Mouse (Mus musculus) ES-Bruce4 (cell line): ENCODE data around the gene Mgll. TPM values are rescaled to one million over a fixed set of nuclear protein-coding genes. Genes with fewer than 3 reads are reported as not detected.

Experiments
- H3K27ac ChIP-seq: 2 replicates; pipeline ENCODE4 v1.5.1; 2012; ENCODE audit warnings: low read length, inconsistent platforms; ENCODE audit not compliant: insufficient read depth
- H3K27me3 ChIP-seq: 2 replicates; pipeline ENCODE4 v1.6.1; 2012; ENCODE audit warnings: mild to moderate bottlenecking, low read length, inconsistent platforms; ENCODE audit not compliant: control insufficient read depth, poor library complexity, insufficient read depth, severe bottlenecking
- H3K36me3 ChIP-seq: 2 replicates; pipeline ENCODE4 v1.6.1; 2012; ENCODE audit warnings: inconsistent platforms, mild to moderate bottlenecking, low read length, moderate library complexity; ENCODE audit not compliant: control insufficient read depth, poor library complexity, insufficient read depth, severe bottlenecking
- H3K4me1 ChIP-seq: one replicate; pipeline ENCODE4 v1.8.1; 2011; ENCODE audit warnings: low read length; ENCODE audit not compliant: control insufficient read depth, insufficient read depth
- H3K4me3 ChIP-seq: 2 replicates; pipeline ENCODE4 v1.5.1; 2011; ENCODE audit warnings: low read depth, mild to moderate bottlenecking, low read length
- H3K9ac ChIP-seq: 2 replicates; pipeline ENCODE4 v1.6.1; 2012; ENCODE audit warnings: low read depth, mild to moderate bottlenecking, inconsistent platforms; ENCODE audit not compliant: poor library complexity, severe bottlenecking
- H3K9me3 ChIP-seq: replicated peaks from 2 replicates; pipeline ENCODE4 v1.6.1; 2012; ENCODE audit warnings: mild to moderate bottlenecking, low read length, inconsistent platforms; ENCODE audit not compliant: control insufficient read depth, poor library complexity, insufficient read depth, severe bottlenecking
- CTCF ChIP-seq: IDR thresholded peaks from one replicate; pipeline ENCODE4 v1.8.1; 2011; ENCODE audit warnings: low read depth, low read length
- EP300 ChIP-seq: IDR thresholded peaks from 2 replicates; pipeline ENCODE4 v1.6.1; 2011; ENCODE audit warnings: low read depth, low read length; ENCODE audit not compliant: insufficient read depth
- POLR2A ChIP-seq: IDR thresholded peaks from one replicate; pipeline ENCODE4 v1.8.1; 2011; ENCODE audit warnings: low read length; ENCODE audit not compliant: insufficient read depth
- polyA plus RNA-seq: library from polyadenylated mRNA; stranded (reverse); fragments of >200 nt; gene quantifications from 2 replicates; pipeline ENCODE4 v1.2.4, GENCODE M21; 2011; ENCODE audit warnings: low read depth; ENCODE audit not compliant: missing spikeins, insufficient read depth, insufficient read length

The Mgll gene
- polyA plus RNA-seq, 1 experiment = 3.4 TPM

DNA sequence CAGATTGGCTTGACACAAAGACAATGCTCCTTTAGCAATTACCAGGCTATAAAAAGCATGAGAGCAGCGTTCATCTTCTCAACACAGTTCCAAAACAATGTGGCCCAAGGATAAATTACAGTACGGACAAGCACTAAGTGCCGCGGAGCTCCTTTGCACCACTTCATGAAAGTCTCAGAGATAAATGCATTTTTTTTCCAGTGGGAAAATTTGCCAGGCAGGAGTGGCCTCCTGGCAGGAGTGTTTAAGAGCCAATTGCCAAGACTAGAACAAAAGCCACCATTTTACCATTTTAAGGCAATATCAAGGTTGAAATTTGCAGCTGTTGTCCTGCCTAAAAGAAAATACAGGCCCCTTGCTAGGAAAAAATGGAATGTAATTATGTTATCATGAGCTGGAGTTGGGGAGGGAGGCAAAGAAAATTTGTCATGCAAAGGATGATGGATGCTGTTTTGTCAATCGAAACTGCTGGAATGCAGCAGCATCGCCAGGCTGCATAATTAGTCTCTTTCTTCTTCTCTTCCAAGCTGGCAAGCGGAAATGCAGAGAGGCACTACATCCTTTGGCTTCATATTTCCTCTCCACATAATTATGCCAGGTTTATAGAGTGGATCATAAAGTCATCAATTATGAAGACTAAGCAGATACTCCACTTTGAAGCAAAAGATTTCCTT lies 40.7 kb upstream of the Mgll start:
- Histone ChIP-seq H3K9ac (no peak overlapping the region), H3K27ac (no peak overlapping the region), H3K9me3 (no peaks in the 10 kb centered on the region; the same call in 1 of the 2 replicates), H3K27me3 (no peaks in the 10 kb centered on the region), H3K4me3 (no peak overlapping the region), H3K36me3 (no peaks in the 10 kb centered on the region), H3K4me1 (no peaks in the 10 kb centered on the region)
- TF ChIP-seq POLR2A (no peak), EP300 (no peak), CTCF (no peak)

GRCm38 (mm10) chr6:88688171-88688570 lies 36.0 kb upstream of the Mgll start:
- Histone ChIP-seq H3K4me3 (no peak overlapping the region), H3K9ac (no peak overlapping the region), H3K27ac (no peak overlapping the region), H3K4me1 (no peaks in the 10 kb centered on the region), H3K36me3 (no peaks in the 10 kb centered on the region), H3K9me3 (peaks cover 12% of the 10 kb centered on the region), H3K27me3 (no peaks in the 10 kb centered on the region)
- TF ChIP-seq CTCF (no peak), POLR2A (no peak), EP300 (no peak)

GRCm38 (mm10) chr6:88688712-88689111 lies 35.5 kb upstream of the Mgll start:
- TF ChIP-seq EP300 (no peak), POLR2A (no peak), CTCF (no peak)
- no peaks in the 10 kb centered on the region for H3K4me1 ChIP-seq
- H3K36me3 ChIP-seq = no peaks in the 10 kb centered on the region
- H3K27ac ChIP-seq = no peak overlapping the region
- no peak overlapping the region for H3K9ac ChIP-seq
- peaks cover 12% of the 10 kb centered on the region for H3K9me3 ChIP-seq
- no peak overlapping the region for H3K4me3 ChIP-seq
- H3K27me3 ChIP-seq = no peaks in the 10 kb centered on the region

GRCm38 (mm10) chr6:88690211-88690610 lies 34.0 kb upstream of the Mgll start:
- H3K9ac ChIP-seq = no peak overlapping the region
- no peak overlapping the region for H3K4me3 ChIP-seq
- no peaks in the 10 kb centered on the region for H3K36me3 ChIP-seq
- no peak overlapping the region for H3K27ac ChIP-seq
- no peaks in the 10 kb centered on the region for H3K4me1 ChIP-seq
- TF ChIP-seq EP300 (no peak), CTCF (no peak), POLR2A (no peak)
- peaks cover 12% of the 10 kb centered on the region for H3K9me3 ChIP-seq
- H3K27me3 ChIP-seq = no peaks in the 10 kb centered on the region

DNA sequence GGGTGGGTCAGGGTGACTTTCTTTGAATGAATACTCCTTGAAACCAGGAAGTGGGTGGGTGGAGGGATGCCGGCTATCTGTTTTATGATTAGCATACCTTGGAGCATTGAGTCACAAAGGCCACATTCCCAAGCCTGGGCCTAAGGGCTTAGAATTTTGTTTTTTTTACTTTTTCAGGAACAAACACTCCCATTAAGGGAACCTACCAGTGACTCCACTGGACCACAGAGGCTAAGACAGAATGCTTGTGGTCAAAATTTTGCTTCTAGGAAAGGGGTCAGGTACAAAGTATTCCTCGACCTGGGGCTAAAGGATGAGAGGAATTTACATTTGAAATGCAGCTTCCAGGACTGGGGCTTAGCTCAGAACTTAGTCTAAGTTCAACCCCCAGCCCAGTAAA lies 32.9 kb upstream of the Mgll start:
- Histone ChIP-seq H3K4me3 (no peak overlapping the region), H3K9me3 (peaks cover 12% of the 10 kb centered on the region), H3K36me3 (no peaks in the 10 kb centered on the region), H3K9ac (no peak overlapping the region), H3K27me3 (no peaks in the 10 kb centered on the region), H3K27ac (peak overlapping the region; percentile 69), H3K4me1 (no peaks in the 10 kb centered on the region)
- TF ChIP-seq EP300 (no peak), POLR2A (no peak), CTCF (no peak)

GRCm38 (mm10) chr6:88702887-88703286 lies 21.3 kb upstream of the Mgll start:
- Histone ChIP-seq H3K36me3 (no peaks in the 10 kb centered on the region), H3K4me1 (no peaks in the 10 kb centered on the region), H3K9me3 (no peaks in the 10 kb centered on the region), H3K4me3 (no peak overlapping the region), H3K9ac (no peak overlapping the region), H3K27me3 (no peaks in the 10 kb centered on the region; the same call in 1 of the 2 replicates), H3K27ac (no peak overlapping the region)
- TF ChIP-seq POLR2A (no peak), EP300 (no peak), CTCF (no peak)
